In genomic region chr13:29079841-29080240, GRCm38 (mm10) we compare ENCODE assay signal across 25 mouse cellular contexts.
"Had no signal": no experiment of that assay in that cellular context is flagged by ENCODE, and none has a peak within 500 bp of the region (broad histone marks: within the 10 kb centered on the region; RNA-seq: fewer than 3 reads in every experiment).

No protein-coding gene starts in this region.

- H3K27ac ChIP-seq: heart, embryonic 13.5 days; heart, embryonic 15.5 days; hindbrain, embryonic 13.5 days; hindbrain, embryonic 15.5 days; hindbrain, postnatal 0 days; kidney, embryonic 15.5 days; kidney, postnatal 0 days; limb, embryonic 13.5 days; limb, embryonic 15.5 days; liver, embryonic 12.5 days; liver, embryonic 14.5 days had no signal

- H3K36me3 ChIP-seq: heart, embryonic 13.5 days; heart, embryonic 15.5 days; hindbrain, embryonic 13.5 days; hindbrain, embryonic 15.5 days; kidney, embryonic 15.5 days; limb, embryonic 13.5 days; limb, embryonic 15.5 days; liver, embryonic 12.5 days had no signal

- DNase-seq: gastrocnemius, postnatal 14 days; gastrocnemius, postnatal 36 days; heart, adult 11 months; heart, postnatal 14 days; heart, postnatal 36 days; kidney, adult 11 months; kidney, adult 2 months; kidney, adult 9 months; kidney, postnatal 14 days; kidney, postnatal 36 days; layer of hippocampus, adult 9-11 months; layer of hippocampus, postnatal 36 days; left cerebral cortex, postnatal 4 days had no signal

- ATAC-seq: hindbrain, postnatal 0 days; intestine, embryonic 16.5 days; liver, embryonic 12.5 days had no signal

- H3K27me3 ChIP-seq: heart, embryonic 13.5 days; heart, embryonic 15.5 days; hindbrain, embryonic 13.5 days; hindbrain, embryonic 15.5 days; kidney, embryonic 15.5 days; limb, embryonic 13.5 days; limb, embryonic 15.5 days; liver, embryonic 12.5 days had no signal

- H3K4me3 ChIP-seq: heart, embryonic 13.5 days; heart, embryonic 15.5 days; hindbrain, embryonic 13.5 days; hindbrain, embryonic 15.5 days; kidney, embryonic 15.5 days; limb, embryonic 13.5 days; limb, embryonic 15.5 days; liver, embryonic 12.5 days had no signal

- H3K4me1 ChIP-seq: hindbrain, embryonic 13.5 days; hindbrain, embryonic 15.5 days; liver, embryonic 12.5 days had no signal

- H3K9me3 ChIP-seq: heart, embryonic 13.5 days; heart, embryonic 15.5 days; hindbrain, embryonic 13.5 days; hindbrain, embryonic 15.5 days; kidney, embryonic 15.5 days; limb, embryonic 13.5 days; limb, embryonic 15.5 days; liver, embryonic 12.5 days had no signal
